Mouse (Mus musculus) layer of hippocampus, postnatal 25 days (tissue): Measurements from ENCODE around the gene Vsig2. TPM values are rescaled to one million over a fixed set of nuclear protein-coding genes. Genes with fewer than 3 reads are reported as not detected.
A peak's percentile ranks its signal among the peaks of the same experiment; 100 is the strongest.

Experiments
- DNase-seq, 2 experiments: peaks; one replicate each; pipeline ENCODE4 v3.0.0; 2022; ENCODE audit warnings: mixed read lengths in 2 of 2, low spot score in 1 of 2; ENCODE audit errors: extremely low spot score in 1 of 2
- total RNA-seq, 2 experiments: library from RNA; stranded (reverse); gene quantifications; 2 replicates each; pipeline ENCODE4 v1.2.3; 2021

Vsig2 gene
- total RNA-seq, 2 experiments from 2014 or later: 2.8 to 4.4 TPM

GRCm38 (mm10) chr9:37530888-37531705 is 8.0 kb upstream of the Vsig2 start:
- no peak for DNase-seq

GRCm38 (mm10) chr9:37536851-37537250 is 2.2 kb upstream of the Vsig2 start:
- DNase-seq: no peak

GRCm38 (mm10) chr9:37537658-37538250 is 1.3 kb upstream of the Vsig2 start:
- no peak for DNase-seq

- no peak for DNase-seq
These were observed 1.2 kb downstream of the Vsig2 start for GRCm38 (mm10) chr9:37540226-37540625.

- DNase-seq: no peak
These were observed 1.9 kb downstream of the Vsig2 start for GRCm38 (mm10) chr9:37540701-37541575.

GRCm38 (mm10) chr9:37541851-37542642 is 3.0 kb downstream of the Vsig2 start:
- DNase-seq: no peak

GRCm38 (mm10) chr9:37543869-37544440 is 4.9 kb downstream of the Vsig2 start:
- DNase-seq: no peak

GRCm38 (mm10) chr9:37544447-37545165 is 5.6 kb downstream of the Vsig2 start:
- peak; percentile 68 to 75 for DNase-seq

GRCm38 (mm10) chr9:37545166-37545610 is 6.1 kb downstream of the Vsig2 start:
- no peak for DNase-seq

- no peak for DNase-seq
These were observed 6.9 kb downstream of the Vsig2 start for GRCm38 (mm10) chr9:37545847-37546452.

- DNase-seq: no peak
These were observed 7.8 kb downstream of the Vsig2 start for GRCm38 (mm10) chr9:37546889-37547288.

- DNase-seq: no peak
These were observed 11.4 kb downstream of the Vsig2 start for GRCm38 (mm10) chr9:37550435-37550834.

- no peak for DNase-seq
These were observed 12.9 kb downstream of the Vsig2 start for GRCm38 (mm10) chr9:37551751-37552531.

GRCm38 (mm10) chr9:37552536-37553293 is 13.7 kb downstream of the Vsig2 start, which contains the start of gene Nrgn:
Nrgn (minus strand) TSS chr9:37552904.
- peak; percentile 69 to 70 for DNase-seq

GRCm38 (mm10) chr9:37554279-37554678 is 15.2 kb downstream of the Vsig2 start:
- no peak for DNase-seq

GRCm38 (mm10) chr9:37554838-37555748 is 16.0 kb downstream of the Vsig2 start, which contains the start of gene Siae:
Siae (plus strand) TSS chr9:37555698.
- no peak for DNase-seq
